Comparison of ENCODE assay signal across 17 mouse cellular contexts in genomic region chr1:106815265-106815664, GRCm38 (mm10). TPM values are rescaled to one million over a fixed set of nuclear protein-coding genes. Genes with fewer than 3 reads are reported as not detected.
"Had no signal": no experiment of that assay in that cellular context is flagged by ENCODE, and none has a peak within 500 bp of the region (broad histone marks: within the 10 kb centered on the region; RNA-seq: fewer than 3 reads in every experiment).

No protein-coding gene starts in this region.

- DNase-seq: kidney, adult 9 months; kidney, postnatal 4 days; layer of hippocampus, postnatal 36 days; lung, postnatal 36 days; thymus, postnatal 4 days had no signal

- H3K27me3 ChIP-seq: limb, embryonic 15.5 days; liver, embryonic 12.5 days; midbrain, embryonic 12.5 days; neural tube, embryonic 15.5 days had no signal

- H3K36me3 ChIP-seq: limb, embryonic 15.5 days; liver, embryonic 12.5 days; midbrain, embryonic 12.5 days; neural tube, embryonic 15.5 days had no signal

- ATAC-seq: intestine, postnatal 0 days; liver, embryonic 12.5 days; midbrain, embryonic 16.5 days had no signal

- H3K4me3 ChIP-seq: limb, embryonic 15.5 days; liver, embryonic 12.5 days; midbrain, embryonic 12.5 days; myocyte; neural tube, embryonic 15.5 days had no signal

- H3K4me1 ChIP-seq: limb, embryonic 15.5 days; liver, embryonic 12.5 days; midbrain, embryonic 12.5 days; neural tube, embryonic 15.5 days had no signal

RNA-seq across cellular contexts. Expression of gene Serpinb5, which starts 45.7 kb away (rescaled TPM):
- total RNA-seq: layer of hippocampus, postnatal 36 days; left cerebral cortex, adult 8-10 months; megakaryocyte-erythroid progenitor cell, adult 5-6 weeks had no signal
- polyA plus RNA-seq: limb, embryonic 11.5 days; liver, embryonic 12.5 days; liver, embryonic 16.5 days; midbrain, embryonic 12.5 days; midbrain, embryonic 16.5 days; myocyte; neural tube, embryonic 11.5 days had no signal
